Mouse (Mus musculus) telencephalon, adult 2 months (tissue): ENCODE measurements around the gene Gpx4.

ENCODE experiments used
- DNase-seq: peaks from one replicate; pipeline ENCODE4 v3.0.0-alpha.2; 2011; ENCODE audit warnings: low read depth, low spot score

The Gpx4 gene

GRCm38 (mm10) chr10:80047041-80047565 lies at the start of gene Gpx4:
Gpx4 (plus strand) TSS chr10:80047166.
- no peak for DNase-seq

- no peak for DNase-seq
These were observed 49.1 kb upstream of the Gpx4 start for GRCm38 (mm10) chr10:79997819-79998218.

- DNase-seq, result no peak
These were observed 45.0 kb upstream of the Gpx4 start for GRCm38 (mm10) chr10:80001945-80002344.

- no peak for DNase-seq
These were observed 44.1 kb upstream of the Gpx4 start for GRCm38 (mm10) chr10:80002829-80003228.

GRCm38 (mm10) chr10:80003374-80004232 lies 43.4 kb upstream of the Gpx4 start:
- no peak for DNase-seq

GRCm38 (mm10) chr10:80004233-80004705 lies 42.7 kb upstream of the Gpx4 start:
- DNase-seq, result no peak

GRCm38 (mm10) chr10:80011740-80012139 lies 35.2 kb upstream of the Gpx4 start:
- DNase-seq, result no peak

GRCm38 (mm10) chr10:80013609-80014008 lies 33.4 kb upstream of the Gpx4 start:
- DNase-seq, result no peak

- no peak for DNase-seq
These were observed 32.3 kb upstream of the Gpx4 start for GRCm38 (mm10) chr10:80014484-80015290.

GRCm38 (mm10) chr10:80015583-80015982 lies 31.4 kb upstream of the Gpx4 start:
- no peak for DNase-seq

GRCm38 (mm10) chr10:80016511-80016910 lies 30.5 kb upstream of the Gpx4 start, which contains the start of gene Arhgap45:
Arhgap45 (plus strand) TSS chr10:80016653.
- DNase-seq, result no peak

GRCm38 (mm10) chr10:80016931-80017330 lies 30.0 kb upstream of the Gpx4 start:
- no peak for DNase-seq

- DNase-seq, result no peak
These were observed 29.6 kb upstream of the Gpx4 start for GRCm38 (mm10) chr10:80017361-80017760.

GRCm38 (mm10) chr10:80017771-80018170 lies 29.2 kb upstream of the Gpx4 start:
- DNase-seq, result no peak

GRCm38 (mm10) chr10:80018739-80019297 lies 28.1 kb upstream of the Gpx4 start:
- DNase-seq, result no peak

GRCm38 (mm10) chr10:80019471-80020131 lies 27.4 kb upstream of the Gpx4 start:
- DNase-seq, result no peak

GRCm38 (mm10) chr10:80020191-80020590 lies 26.8 kb upstream of the Gpx4 start:
- no peak for DNase-seq

GRCm38 (mm10) chr10:80020603-80021319 lies 26.2 kb upstream of the Gpx4 start:
- no peak for DNase-seq

GRCm38 (mm10) chr10:80021320-80021641 lies 25.7 kb upstream of the Gpx4 start:
- DNase-seq, result no peak

GRCm38 (mm10) chr10:80022164-80022563 lies 24.8 kb upstream of the Gpx4 start:
- no peak for DNase-seq

- DNase-seq, result no peak
These were observed 24.2 kb upstream of the Gpx4 start for GRCm38 (mm10) chr10:80022806-80023205.
